Mouse (Mus musculus) spleen, adult 2 months (tissue): ENCODE measurements around the gene Erc2. TPM values are rescaled to one million over a fixed set of nuclear protein-coding genes. Genes with fewer than 3 reads are reported as not detected.

Experiments
- DNase-seq, 2 experiments: peaks; one replicate each; pipeline versions ENCODE4 v3.0.0 to v3.0.0-alpha.2; 2012 to 2021; ENCODE audit warnings: low spot score in 2 of 2, low read depth in 1 of 2
- H3K27ac ChIP-seq: fragments of 200-500 bp; 2 replicates; pipeline ENCODE4 v1.5.1; 2012; ENCODE audit warnings: low read length, inconsistent platforms; ENCODE audit not compliant: insufficient read depth
- H3K27me3 ChIP-seq: fragments of 200-500 bp; 2 replicates; pipeline ENCODE4 v1.6.1; 2012; ENCODE audit warnings: mild to moderate bottlenecking, moderate library complexity, low read length, inconsistent platforms; ENCODE audit not compliant: control insufficient read depth, insufficient read depth
- H3K36me3 ChIP-seq: fragments of 200-500 bp; 2 replicates; pipeline ENCODE4 v1.6.1; 2012; ENCODE audit warnings: mild to moderate bottlenecking, low read length, inconsistent platforms; ENCODE audit not compliant: control insufficient read depth, insufficient read depth
- H3K4me1 ChIP-seq: fragments of 200-500 bp; 2 replicates; pipeline ENCODE4 v1.6.1; 2011; ENCODE audit warnings: inconsistent platforms; ENCODE audit not compliant: control insufficient read depth, insufficient read depth, insufficient read length
- H3K4me3 ChIP-seq: fragments of 200-500 bp; 2 replicates; pipeline ENCODE4 v1.5.1; 2011; ENCODE audit warnings: mild to moderate bottlenecking, inconsistent platforms; ENCODE audit not compliant: insufficient read depth, insufficient read length; ENCODE audit errors: extremely low read depth
- CTCF ChIP-seq: fragments of 200-500 bp; IDR thresholded peaks from 2 replicates; pipeline ENCODE4 v1.5.1; 2011; ENCODE audit warnings: mild to moderate bottlenecking, inconsistent platforms; ENCODE audit not compliant: insufficient read depth, insufficient read length, insufficient replicate concordance; ENCODE audit errors: extremely low read depth
- POLR2A ChIP-seq: fragments of 200-500 bp; IDR thresholded peaks from 2 replicates; pipeline ENCODE4 v1.6.1; 2011; ENCODE audit warnings: low read depth, low read length, inconsistent platforms
- WGBS: fragments of 180-500 bp; shearing (Covaris S2); methylation state at CpG from one replicate; pipeline ENCODE4 v1.1.7; 2018; 5-methylcytosine and 5-hydroxymethylcytosine counted together
- polyA plus RNA-seq: library from polyadenylated mRNA; depleted of rRNA; stranded (reverse); fragments of >200 nt; gene quantifications from 2 replicates; pipeline ENCODE4 v1.2.3, GENCODE M21; 2012

Erc2 gene
- polyA plus RNA-seq, 1 experiment, result 0.11 TPM

DNA sequence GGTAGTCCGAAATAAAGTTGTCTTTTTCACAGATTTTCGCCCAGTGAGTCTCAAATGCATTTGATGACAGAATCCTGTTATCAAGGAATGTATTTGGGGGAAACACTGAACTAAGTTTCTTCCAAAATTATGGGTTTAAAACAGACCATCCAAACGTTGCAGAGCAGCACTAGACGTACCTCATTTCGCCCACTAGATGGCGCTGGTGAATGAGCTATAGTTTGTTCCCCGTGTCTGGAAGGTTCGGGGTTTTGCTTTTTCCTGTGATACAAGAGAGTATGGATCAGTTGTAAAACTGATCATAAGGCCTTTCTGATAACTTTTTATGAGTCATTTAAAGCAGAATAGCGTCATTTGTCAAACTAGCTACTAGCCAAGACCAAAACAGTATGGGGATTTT, 185.9 kb downstream of the Erc2 start:
- Histone ChIP-seq H3K27ac (no peak overlapping the region), H3K36me3 (no peaks in the 10 kb centered on the region), H3K4me1 (no peaks in the 10 kb centered on the region), H3K27me3 (no peaks in the 10 kb centered on the region), H3K4me3 (no peak overlapping the region)
- TF ChIP-seq CTCF (peak; percentile 43; the same call in 1 of the 2 replicates), POLR2A (no peak)
- 8% methylated on average over 9 of the region's 9 CpGs for WGBS
- DNase-seq, result peak in 1 of 2 experiments; percentile 4

DNA sequence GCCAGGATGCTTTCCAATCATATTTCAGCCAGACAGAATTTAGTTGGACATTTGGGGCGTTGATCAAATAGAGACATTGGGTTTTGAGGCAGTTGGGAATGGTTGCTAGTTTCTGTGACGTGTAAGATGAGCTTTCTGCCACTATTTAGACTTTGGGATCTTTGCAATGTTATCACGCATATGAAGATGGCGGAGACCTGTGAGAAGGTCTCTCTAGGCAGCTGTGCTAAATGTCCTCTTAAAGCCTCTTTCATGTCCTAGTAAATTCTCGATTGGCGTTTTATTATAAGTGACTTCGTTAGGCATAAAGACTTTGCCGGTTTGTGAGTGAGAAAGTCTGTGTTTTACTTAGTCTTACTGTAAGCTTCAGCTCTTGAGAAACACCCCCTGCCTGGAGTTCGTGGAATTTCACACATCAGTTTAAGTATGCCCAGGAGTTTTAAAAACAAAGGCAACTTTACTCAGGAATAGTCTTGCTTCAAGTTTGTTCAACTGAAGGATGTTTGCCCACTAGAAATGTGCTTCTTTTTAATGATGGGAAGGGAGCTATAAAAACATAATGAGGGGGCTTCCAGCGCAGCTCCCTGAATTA, 186.4 kb downstream of the Erc2 start:
- WGBS, result 73% methylated on average over 10 of the region's 10 CpGs
- DNase-seq, result no peak
- Histone ChIP-seq H3K36me3 (no peaks in the 10 kb centered on the region), H3K27ac (no peak overlapping the region), H3K4me3 (no peak overlapping the region), H3K27me3 (no peaks in the 10 kb centered on the region), H3K4me1 (no peaks in the 10 kb centered on the region)
- TF ChIP-seq POLR2A (no peak), CTCF (no peak)

DNA sequence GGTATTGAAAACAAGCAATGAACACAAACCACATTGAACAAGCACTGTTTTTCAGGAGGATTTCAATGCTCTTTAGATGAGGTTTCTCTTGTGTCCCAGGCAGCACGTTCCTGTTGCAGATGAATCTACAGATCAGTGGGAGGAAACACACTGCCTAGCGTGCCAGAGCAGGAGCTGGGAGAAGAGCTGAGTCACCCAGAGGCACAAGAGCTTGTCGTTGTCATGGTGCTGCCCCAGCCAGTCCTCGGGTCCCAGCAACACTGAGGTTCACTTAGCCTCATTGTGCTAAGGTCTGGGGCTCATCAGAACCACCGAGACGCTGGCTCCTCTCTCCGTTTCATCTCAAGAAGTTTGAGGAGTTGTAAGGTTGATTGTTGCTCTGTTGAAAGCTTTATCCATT, 188.6 kb downstream of the Erc2 start:
- no peak for TF ChIP-seq CTCF
- TF ChIP-seq POLR2A, result no peak
- 27% methylated on average over 7 of the region's 7 CpGs for WGBS
- DNase-seq, result no peak

DNA sequence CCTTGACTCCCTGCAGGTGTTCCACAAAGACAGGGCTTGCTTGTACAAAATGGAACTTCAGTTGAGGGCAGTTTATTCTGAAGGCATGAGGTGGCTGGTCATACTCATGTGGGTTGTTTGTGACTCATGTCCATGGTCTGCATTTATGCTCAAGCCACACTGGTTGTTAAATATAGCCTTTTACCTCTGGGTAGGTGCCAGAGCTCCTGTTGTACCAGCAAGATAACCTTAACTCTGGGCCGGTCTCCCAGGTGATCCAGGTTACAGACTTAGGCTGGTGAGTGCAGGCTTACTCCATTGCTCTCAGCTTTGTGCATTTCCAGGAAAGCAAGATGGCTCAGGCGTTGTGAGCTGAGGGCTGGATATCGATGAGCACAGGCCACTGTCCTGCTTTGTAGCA, 189.4 kb downstream of the Erc2 start:
- no peaks in the 10 kb centered on the region for H3K27me3 ChIP-seq
- no peaks in the 10 kb centered on the region for H3K36me3 ChIP-seq
- H3K4me1 ChIP-seq, result no peaks in the 10 kb centered on the region
- 90% methylated on average over 3 of the region's 3 CpGs for WGBS
- H3K4me3 ChIP-seq, result no peak overlapping the region
- TF ChIP-seq CTCF, result no peak
- TF ChIP-seq POLR2A, result no peak
- no peak overlapping the region for H3K27ac ChIP-seq
- no peak for DNase-seq

More for the DNA sequence above, 188.6 kb downstream of the Erc2 start:
- no peak overlapping the region for H3K4me3 ChIP-seq
- H3K27me3 ChIP-seq, result no peaks in the 10 kb centered on the region
- H3K4me1 ChIP-seq, result no peaks in the 10 kb centered on the region
- H3K36me3 ChIP-seq, result no peaks in the 10 kb centered on the region
- no peak overlapping the region for H3K27ac ChIP-seq

DNA sequence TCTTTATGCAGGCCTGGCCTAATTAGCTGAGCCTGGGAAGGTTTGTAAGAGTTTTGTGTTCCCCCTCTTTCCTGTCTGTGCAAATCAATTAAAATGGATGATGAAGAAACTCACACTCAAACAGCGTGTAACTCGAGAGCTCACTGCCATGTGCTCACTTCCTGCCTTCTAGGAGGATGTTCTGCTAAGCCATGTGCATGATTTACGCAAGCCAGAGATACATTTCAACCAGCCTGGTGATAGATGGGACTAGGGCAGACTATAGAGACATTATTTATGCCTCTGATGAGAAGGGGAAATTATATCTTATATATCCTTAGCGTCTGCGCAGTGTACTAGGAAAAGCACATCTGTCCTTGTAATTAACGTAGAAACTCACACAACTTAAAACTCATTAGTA, 193.5 kb downstream of the Erc2 start:
- 79% methylated on average over 6 of the region's 6 CpGs for WGBS
- Histone ChIP-seq H3K36me3 (no peaks in the 10 kb centered on the region), H3K4me1 (no peaks in the 10 kb centered on the region), H3K27ac (no peak overlapping the region), H3K27me3 (no peaks in the 10 kb centered on the region), H3K4me3 (no peak overlapping the region)
- DNase-seq, result no peak
- no peak for TF ChIP-seq CTCF
- no peak for TF ChIP-seq POLR2A

DNA sequence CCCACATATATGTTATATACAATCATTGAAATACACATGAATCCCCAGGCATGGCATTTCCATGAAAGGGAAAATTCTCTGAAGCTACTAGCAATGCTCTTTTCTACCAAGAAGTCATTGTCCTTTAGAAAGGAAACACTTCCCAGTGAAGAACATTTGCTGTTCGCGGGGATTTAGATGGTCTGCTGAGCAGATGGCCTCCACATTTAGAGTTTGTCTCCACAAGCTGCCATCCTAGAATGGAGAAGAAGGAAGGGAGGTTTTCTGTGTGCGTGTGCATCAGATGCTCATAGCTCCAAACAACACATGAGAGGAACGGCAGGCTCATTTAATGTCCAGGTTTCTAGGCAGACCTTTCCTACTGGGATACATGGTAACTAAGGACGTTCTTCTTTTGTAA, 196.8 kb downstream of the Erc2 start:
- Histone ChIP-seq H3K4me3 (no peak overlapping the region), H3K36me3 (no peaks in the 10 kb centered on the region), H3K27ac (no peak overlapping the region), H3K27me3 (no peaks in the 10 kb centered on the region), H3K4me1 (no peaks in the 10 kb centered on the region)
- WGBS, result 94% methylated on average over 5 of the region's 5 CpGs
- no peak for DNase-seq
- TF ChIP-seq CTCF, result no peak
- no peak for TF ChIP-seq POLR2A

DNA sequence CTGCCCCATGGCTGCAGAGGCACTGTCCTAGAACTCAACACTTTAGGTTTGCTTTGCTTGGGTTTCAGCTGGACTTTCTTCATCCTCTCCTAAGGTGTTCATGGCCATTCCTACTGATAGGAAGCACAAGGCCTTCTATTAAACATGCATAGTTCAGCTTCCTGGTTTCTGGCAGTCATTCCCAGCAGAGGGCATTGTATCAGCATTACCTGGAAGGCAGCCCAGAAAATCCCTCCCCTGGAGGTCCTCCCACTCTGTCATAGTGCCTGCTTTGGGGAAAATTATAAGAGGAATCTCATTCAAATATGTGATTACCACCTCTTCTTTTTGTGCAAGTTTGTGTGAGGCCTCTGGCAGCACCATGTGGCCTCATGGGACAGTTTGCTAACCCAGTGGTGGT, 199.6 kb downstream of the Erc2 start:
- H3K27ac ChIP-seq, result no peak overlapping the region
- no peaks in the 10 kb centered on the region for H3K4me1 ChIP-seq
- H3K4me3 ChIP-seq, result no peak overlapping the region
- no peak for TF ChIP-seq POLR2A
- TF ChIP-seq CTCF, result no peak
- DNase-seq, result no peak
- H3K36me3 ChIP-seq, result no peaks in the 10 kb centered on the region
- no peaks in the 10 kb centered on the region for H3K27me3 ChIP-seq
